Mouse (Mus musculus) urinary bladder, postnatal 36 days (tissue): ENCODE data around the gene Dnah8.

Source experiments
- DNase-seq, 2 experiments: peaks; one replicate each; pipeline ENCODE4 v3.0.0; 2022; ENCODE audit warnings: low spot score in 2 of 2, mixed read lengths in 1 of 2

Gene Dnah8

DNA sequence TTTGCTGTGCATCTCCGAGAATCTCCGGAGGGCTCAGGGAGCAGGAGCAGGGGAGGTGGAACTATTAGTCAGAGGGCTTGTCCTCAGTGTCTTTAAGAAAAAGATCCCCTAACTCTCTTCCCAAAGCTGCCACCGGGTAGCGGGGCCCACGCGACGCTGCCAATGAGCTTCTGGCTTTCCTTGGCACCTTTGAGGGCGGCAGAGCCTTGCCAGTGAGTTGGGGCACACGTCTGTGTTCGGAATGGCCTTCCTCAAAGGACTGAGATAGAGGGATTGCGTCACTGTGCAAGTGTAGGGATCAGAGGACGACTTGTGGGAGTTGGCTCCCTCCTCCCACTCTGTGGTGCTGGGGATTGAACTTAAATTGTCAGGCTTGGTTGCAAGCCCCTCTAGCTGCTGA lies 125.2 kb downstream of the Dnah8 start:
- no peak for DNase-seq

DNA sequence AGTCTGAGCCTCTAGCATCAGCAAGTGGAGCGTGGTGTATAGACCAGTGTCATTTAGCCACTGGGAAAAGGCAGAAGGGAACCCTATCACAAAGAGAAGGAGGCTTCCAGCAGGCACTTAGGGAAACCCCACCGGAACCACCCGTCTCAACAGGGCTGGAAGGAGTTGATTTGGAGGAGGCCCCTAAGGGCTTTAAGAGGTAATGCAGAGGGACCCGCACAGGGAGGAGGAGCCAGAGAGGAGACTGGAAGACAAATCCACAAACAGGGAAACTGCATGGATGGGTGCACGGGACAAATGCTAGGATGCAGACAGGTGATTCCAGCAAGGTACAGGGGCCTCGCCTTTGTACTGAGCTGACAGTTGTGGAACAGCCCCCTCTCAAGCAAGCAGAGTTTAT lies 126.1 kb downstream of the Dnah8 start:
- no peak for DNase-seq

- no peak for DNase-seq
These were observed 128.2 kb downstream of the Dnah8 start for GRCm38 (mm10) chr17:30752370-30752818.

- no peak for DNase-seq
These were observed 129.0 kb downstream of the Dnah8 start for GRCm38 (mm10) chr17:30753201-30753600.

- DNase-seq: no peak
These were observed 132.6 kb downstream of the Dnah8 start for GRCm38 (mm10) chr17:30756771-30757170.

- no peak for DNase-seq
These were observed 136.2 kb downstream of the Dnah8 start for GRCm38 (mm10) chr17:30760307-30760706.

DNA sequence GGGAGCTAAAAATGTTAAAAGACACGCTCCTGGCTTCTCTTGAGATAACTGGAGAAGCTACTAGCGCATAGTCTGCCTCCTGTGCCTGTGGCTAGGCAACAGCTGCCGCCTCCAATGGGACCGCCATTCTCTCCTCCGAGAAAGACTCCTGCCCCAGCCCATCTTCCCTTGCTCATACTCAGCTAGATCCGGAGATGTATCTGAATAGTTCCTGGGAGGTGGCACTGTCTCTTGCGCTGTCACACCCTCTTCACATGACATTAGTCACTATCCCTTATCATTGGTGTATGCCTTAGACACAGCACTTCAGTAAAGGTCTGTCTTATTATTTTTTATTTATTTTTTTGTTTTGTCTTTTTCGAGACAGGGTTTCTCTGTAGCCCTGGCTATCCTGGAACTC lies 140.1 kb downstream of the Dnah8 start:
- DNase-seq: no peak

DNA sequence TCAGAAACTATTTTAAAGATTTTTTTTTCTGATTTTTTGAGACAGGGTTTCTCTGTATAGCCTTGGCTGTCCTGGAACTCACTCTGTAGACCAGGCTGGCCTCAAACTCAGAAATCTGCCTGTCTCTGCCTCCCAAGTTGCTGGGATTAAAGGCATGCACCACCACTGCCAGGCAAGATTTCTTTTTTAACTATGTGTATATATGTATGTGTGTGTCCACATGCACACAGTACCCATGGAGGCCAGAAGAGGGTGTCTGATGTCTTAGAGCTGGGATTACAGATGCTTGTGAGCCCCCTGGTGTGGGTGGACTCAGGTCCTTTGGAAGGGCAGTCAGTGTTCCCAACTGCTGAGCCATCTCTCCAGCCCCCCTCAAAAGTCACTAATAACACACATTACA lies 150.3 kb downstream of the Dnah8 start:
- DNase-seq: no peak

DNA sequence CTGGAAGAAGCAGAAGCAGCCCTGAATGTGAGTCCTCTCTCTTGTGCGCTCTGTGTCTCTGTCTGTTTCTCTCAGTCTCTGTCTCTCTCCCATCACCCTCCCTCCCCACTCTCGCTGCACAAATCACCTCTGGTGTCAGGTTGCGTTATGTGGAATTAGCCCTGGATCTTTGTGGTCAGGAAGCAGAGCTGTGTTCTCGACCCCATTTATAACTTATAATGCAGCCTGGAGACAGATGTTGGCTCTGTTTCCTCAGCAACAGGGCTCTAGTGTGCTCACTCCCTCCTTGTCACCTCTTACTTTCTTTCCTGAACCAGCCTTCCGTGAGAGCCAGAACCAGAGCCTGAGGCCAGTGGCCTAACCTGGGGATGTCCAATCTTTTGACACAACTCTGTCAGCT lies 150.9 kb downstream of the Dnah8 start:
- DNase-seq: no peak

- DNase-seq: no peak
These were observed 156.9 kb downstream of the Dnah8 start for GRCm38 (mm10) chr17:30781046-30781445.

DNA sequence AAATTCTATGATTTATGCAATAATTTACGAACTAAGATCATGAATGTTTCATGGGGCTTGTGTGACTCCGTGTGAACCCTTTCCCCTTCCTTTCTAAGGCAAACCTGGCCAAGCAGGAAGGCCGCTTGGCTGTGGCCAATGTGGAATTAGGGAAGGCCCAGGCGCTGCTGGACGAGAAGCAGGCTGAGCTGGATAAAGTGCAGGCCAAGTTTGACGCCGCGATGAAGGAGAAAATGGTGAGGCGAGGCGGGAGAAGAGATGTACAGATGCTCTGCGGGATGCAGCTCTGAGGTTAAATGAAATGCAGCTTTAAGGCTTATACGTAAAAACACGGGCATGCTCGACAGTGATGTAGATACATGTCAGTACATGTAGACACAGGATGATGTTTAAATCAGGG lies 158.1 kb downstream of the Dnah8 start:
- DNase-seq: no peak

- no peak for DNase-seq
These were observed 164.2 kb downstream of the Dnah8 start for GRCm38 (mm10) chr17:30788361-30788760.

- DNase-seq: no peak
These were observed 166.7 kb downstream of the Dnah8 start for GRCm38 (mm10) chr17:30790816-30791215.

- no peak for DNase-seq
These were observed 168.2 kb downstream of the Dnah8 start for GRCm38 (mm10) chr17:30792396-30792795.

DNA sequence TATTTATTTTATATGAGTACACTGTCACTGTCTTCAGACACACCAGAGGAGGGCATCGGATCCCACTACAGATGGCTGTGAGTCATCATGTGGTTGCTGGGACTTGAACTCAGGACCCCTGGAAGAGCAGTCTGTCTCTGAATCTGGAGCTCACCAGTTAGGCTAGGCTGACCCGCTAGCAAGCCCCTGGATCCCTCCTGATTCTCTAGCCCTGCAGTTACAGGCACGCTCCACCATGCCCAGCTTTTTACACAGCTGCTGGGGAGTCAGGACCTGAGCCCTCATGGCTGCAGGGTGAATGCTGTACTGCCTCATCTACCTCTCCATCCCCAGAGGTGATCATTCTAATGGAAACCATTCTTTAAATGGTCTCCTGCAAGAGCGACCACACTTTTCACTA lies 172.5 kb downstream of the Dnah8 start:
- DNase-seq: no peak

GRCm38 (mm10) chr17:30800261-30800985 lies 176.3 kb downstream of the Dnah8 start:
- DNase-seq: no peak

DNA sequence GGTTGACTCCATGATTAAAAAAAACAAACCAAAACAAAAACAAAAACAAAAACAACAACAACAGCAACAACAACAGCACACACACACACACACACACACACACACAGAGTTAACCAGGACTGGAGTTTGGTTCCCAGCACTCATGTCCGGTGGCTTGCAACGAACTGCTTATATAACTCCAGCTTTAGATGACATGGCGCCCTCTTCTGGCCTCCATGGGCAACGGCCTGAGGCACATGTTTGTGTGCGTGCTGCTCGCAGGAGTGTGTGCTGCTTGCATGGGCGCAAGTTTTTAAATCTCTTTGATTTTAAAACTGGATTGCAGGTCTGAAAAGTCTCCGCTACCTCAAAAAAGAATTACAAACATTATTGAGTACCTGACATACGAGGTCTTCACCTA lies 179.5 kb downstream of the Dnah8 start:
- DNase-seq: no peak

- no peak for DNase-seq
These were observed 180.8 kb downstream of the Dnah8 start for GRCm38 (mm10) chr17:30804955-30805354.

DNA sequence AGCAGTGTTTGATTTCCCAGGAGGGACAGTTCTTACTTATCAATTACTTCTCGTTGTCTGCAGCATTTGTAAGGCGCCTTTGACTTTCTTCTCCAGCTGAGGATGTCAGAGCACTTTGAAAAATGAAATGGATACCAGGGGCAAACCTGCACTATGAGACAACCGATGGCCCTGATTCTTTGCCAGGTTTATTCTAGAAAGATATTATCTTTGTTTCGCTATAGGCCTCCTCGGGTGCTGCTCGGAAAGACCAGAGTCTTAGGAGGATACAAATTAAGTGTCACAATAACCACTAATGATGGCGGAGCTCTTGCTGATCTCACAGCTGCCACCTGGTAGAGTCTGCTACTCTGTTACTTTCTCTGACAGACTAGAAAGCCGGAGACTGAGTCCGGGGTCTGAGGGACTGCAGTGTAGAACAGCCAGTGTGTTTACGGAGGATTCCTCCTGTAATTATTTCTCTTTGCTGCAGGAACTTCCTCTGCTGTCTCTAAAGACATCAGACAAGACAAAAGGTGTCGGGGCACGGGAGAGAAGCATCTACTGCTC lies 181.4 kb downstream of the Dnah8 start:
- DNase-seq: no peak

DNA sequence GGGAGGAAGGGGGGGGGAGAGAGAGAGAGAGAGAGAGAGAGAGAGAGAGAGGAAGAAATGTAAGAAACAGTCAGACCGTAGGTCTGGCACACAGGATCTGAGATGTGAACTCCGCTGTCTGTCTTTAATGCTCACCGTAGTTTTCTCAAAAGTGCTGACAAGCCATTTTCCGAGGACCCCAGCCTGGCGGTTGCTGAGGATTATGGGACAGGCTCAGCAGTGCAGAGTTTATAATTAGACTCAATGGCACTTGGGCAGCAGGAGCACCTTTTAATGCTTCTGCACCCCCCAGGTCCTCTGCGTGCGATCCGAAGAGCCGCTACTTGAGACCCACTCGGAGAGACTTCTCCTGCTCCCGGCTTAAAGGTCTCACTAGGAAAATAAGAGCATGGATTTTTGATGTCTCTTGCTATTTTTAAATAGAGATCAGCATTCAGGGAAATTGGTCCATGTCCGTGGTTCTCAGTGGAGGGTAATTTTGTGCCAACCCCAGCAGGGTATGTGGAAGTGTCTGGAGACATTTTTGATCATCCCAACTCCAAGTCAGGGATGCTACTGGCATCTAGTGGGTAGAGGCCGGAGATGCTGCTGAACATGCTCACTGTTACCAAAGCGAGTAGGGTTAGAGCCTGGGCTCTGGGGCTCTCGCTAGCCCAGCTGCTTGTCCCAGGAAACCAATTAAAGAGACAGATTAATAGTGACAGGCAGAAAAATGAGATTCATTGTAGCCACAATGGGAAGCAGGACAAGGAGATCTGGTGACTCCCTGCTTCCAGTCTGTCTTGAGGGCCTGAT lies 184.9 kb downstream of the Dnah8 start:
- DNase-seq: no peak

GRCm38 (mm10) chr17:30809926-30810660 lies 185.9 kb downstream of the Dnah8 start:
- no peak for DNase-seq

GRCm38 (mm10) chr17:30818543-30818942 lies 194.4 kb downstream of the Dnah8 start:
- no peak for DNase-seq
